Mouse (Mus musculus) thymus, postnatal 25 days (tissue): ENCODE measurements around the gene Tomt.

Experiments used
- DNase-seq: peaks from one replicate; pipeline ENCODE4 v3.0.0; 2022

Gene Tomt

GRCm38 (mm10) chr7:101852846-101853245 lies 53.3 kb downstream of the Tomt start:
- DNase-seq, result no peak

- no peak for DNase-seq
Observed at GRCm38 (mm10) chr7:101851689-101852088, 54.5 kb downstream of the Tomt start.
